Mouse (Mus musculus) kidney, embryonic 15.5 days (tissue): ENCODE measurements around the gene Lamtor2. TPM values are rescaled to one million over a fixed set of nuclear protein-coding genes. Genes with fewer than 3 reads are reported as not detected.

Experiments used
- ATAC-seq: fragments of 200-750 bp; cut with Nextera tagmentation; replicated peaks from 2 replicates; pipeline ENCODE4 v1.8.0; 2017; ENCODE audit warnings: moderate TSS enrichment; ENCODE audit not compliant: low FRiP score
- H3K27ac ChIP-seq: fragments of 300-500 bp; sonication (generic); 2 replicates; pipeline ENCODE4 v1.5.1; 2015; ENCODE audit warnings: mild to moderate bottlenecking, inconsistent platforms
- H3K27me3 ChIP-seq: fragments of 300-500 bp; sonication (generic); 2 replicates; pipeline ENCODE4 v1.6.1; 2015; ENCODE audit warnings: inconsistent platforms
- H3K36me3 ChIP-seq: fragments of 300-500 bp; sonication (generic); 2 replicates; pipeline ENCODE4 v1.6.1; 2015; ENCODE audit warnings: inconsistent platforms
- H3K4me1 ChIP-seq: fragments of 300-500 bp; sonication (generic); 2 replicates; pipeline ENCODE4 v1.6.1; 2015; ENCODE audit warnings: inconsistent platforms
- H3K4me2 ChIP-seq: fragments of 300-500 bp; sonication (generic); 2 replicates; pipeline ENCODE4 v1.6.1; 2015; ENCODE audit warnings: moderate library complexity, mild to moderate bottlenecking, inconsistent platforms
- H3K4me3 ChIP-seq: fragments of 300-500 bp; sonication (generic); replicated peaks from 2 replicates; pipeline ENCODE4 v1.5.1; 2015; ENCODE audit warnings: mild to moderate bottlenecking, inconsistent platforms
- H3K9ac ChIP-seq: fragments of 300-500 bp; sonication (generic); 2 replicates; pipeline ENCODE4 v1.6.1; 2015; ENCODE audit warnings: mild to moderate bottlenecking, inconsistent platforms
- H3K9me3 ChIP-seq: fragments of 300-500 bp; sonication (generic); replicated peaks from 2 replicates; pipeline ENCODE4 v1.6.1; 2016; ENCODE audit warnings: inconsistent platforms
- WGBS: fragments of 180-500 bp; shearing (Covaris S2); methylation state at CpG from one replicate; pipeline ENCODE4 v1.1.7; 2015; ENCODE audit warnings: mixed read lengths; 5-methylcytosine and 5-hydroxymethylcytosine counted together
- polyA plus RNA-seq: library from polyadenylated mRNA; unstranded; fragments of >200 nt; fragmentation: Nextera tagmentation; extraction: Ambion mirVana; gene quantifications from 2 replicates; pipeline ENCODE4 v1.2.1, GENCODE M21; 2015

The Lamtor2 gene
- polyA plus RNA-seq, 1 experiment from 2014 or later: 173 TPM

GRCm38 (mm10) chr3:88538271-88539145 lies 14.4 kb downstream of the Lamtor2 start:
- H3K27ac ChIP-seq: peak overlapping the region; percentile 38; the same call in 1 of the 2 replicates
- H3K4me3 ChIP-seq: 0 out of 2 replicates have a peak overlapping the region, but pooled peaks have one; percentile 5
- WGBS: 47% methylated on average over 9 of the region's 9 CpGs
- ATAC-seq: no peak
- H3K4me2 ChIP-seq: no peak overlapping the region
- peaks cover 73% of the 10 kb centered on the region for H3K4me1 ChIP-seq
- no peaks in the 10 kb centered on the region for H3K9me3 ChIP-seq
- no peaks in the 10 kb centered on the region for H3K27me3 ChIP-seq
- H3K36me3 ChIP-seq: peaks cover 52% of the 10 kb centered on the region
- peak overlapping the region; percentile 2; the same call in 1 of the 2 replicates for H3K9ac ChIP-seq

- whole genome bisulfite sequencing: 68% methylated on average over 6 of the region's 6 CpGs
- peaks cover 74% of the 10 kb centered on the region for H3K4me1 ChIP-seq
Observed at GRCm38 (mm10) chr3:88537146-88537545, 15.7 kb downstream of the Lamtor2 start.

GRCm38 (mm10) chr3:88536103-88536930 lies 16.6 kb downstream of the Lamtor2 start:
- peak overlapping the region; percentile 88 for H3K4me3 ChIP-seq
- ATAC-seq: peak; percentile 19
- H3K9ac ChIP-seq: peak overlapping the region; percentile 35
- H3K4me1 ChIP-seq: peaks cover 68% of the 10 kb centered on the region
- H3K27me3 ChIP-seq: no peaks in the 10 kb centered on the region
- no peaks in the 10 kb centered on the region for H3K9me3 ChIP-seq
- peak overlapping the region; percentile 87 for H3K4me2 ChIP-seq
- peaks cover 50% of the 10 kb centered on the region for H3K36me3 ChIP-seq
- peak overlapping the region; percentile 69 for H3K27ac ChIP-seq
- 6% methylated on average over 60 of the region's 64 CpGs for WGBS

More at GRCm38 (mm10) chr3:88537146-88537545, 15.7 kb downstream of the Lamtor2 start:
- no peak for ATAC-seq
- peak overlapping the region; percentile 69; the same call in 1 of the 2 replicates for H3K27ac ChIP-seq
- H3K9me3 ChIP-seq: no peaks in the 10 kb centered on the region
- H3K4me2 ChIP-seq: peak overlapping the region; percentile 87
- peaks cover 52% of the 10 kb centered on the region for H3K36me3 ChIP-seq
- no peaks in the 10 kb centered on the region for H3K27me3 ChIP-seq
- peak overlapping the region; percentile 35; the same call in 1 of the 2 replicates for H3K9ac ChIP-seq
- peak overlapping the region; percentile 88 for H3K4me3 ChIP-seq

- peak overlapping the region; percentile 97 for H3K9ac ChIP-seq
Observed at GRCm38 (mm10) chr3:88535527-88535926, 17.3 kb downstream of the Lamtor2 start.

GRCm38 (mm10) chr3:88535005-88535404 lies 17.9 kb downstream of the Lamtor2 start:
- H3K36me3 ChIP-seq: peaks cover 36% of the 10 kb centered on the region
- WGBS: 16% methylated on average over 3 of the region's 3 CpGs
- ATAC-seq: no peak
- no peaks in the 10 kb centered on the region for H3K9me3 ChIP-seq
- H3K4me2 ChIP-seq: peak overlapping the region; percentile 87
- H3K4me1 ChIP-seq: peaks cover 70% of the 10 kb centered on the region
- H3K27me3 ChIP-seq: no peaks in the 10 kb centered on the region
- peak overlapping the region; percentile 88 for H3K4me3 ChIP-seq
- H3K9ac ChIP-seq: peak overlapping the region; percentile 97
- peak overlapping the region; percentile 69 for H3K27ac ChIP-seq

More at GRCm38 (mm10) chr3:88535527-88535926, 17.3 kb downstream of the Lamtor2 start:
- peaks cover 68% of the 10 kb centered on the region for H3K4me1 ChIP-seq
- peak overlapping the region; percentile 87 for H3K4me2 ChIP-seq
- 32% methylated on average over 4 of the region's 4 CpGs for WGBS
- H3K36me3 ChIP-seq: peaks cover 42% of the 10 kb centered on the region
- H3K27ac ChIP-seq: peak overlapping the region; percentile 69
- no peak for ATAC-seq
- H3K4me3 ChIP-seq: peak overlapping the region; percentile 88
- H3K27me3 ChIP-seq: no peaks in the 10 kb centered on the region
- no peaks in the 10 kb centered on the region for H3K9me3 ChIP-seq

- peak overlapping the region; percentile 88 for H3K4me3 ChIP-seq
- 0% methylated on average over 4 of the region's 5 CpGs for WGBS
- ATAC-seq: no peak
- no peaks in the 10 kb centered on the region for H3K9me3 ChIP-seq
- H3K9ac ChIP-seq: peak overlapping the region; percentile 97
- no peaks in the 10 kb centered on the region for H3K27me3 ChIP-seq
- peak overlapping the region; percentile 87 for H3K4me2 ChIP-seq
- H3K36me3 ChIP-seq: peaks cover 28% of the 10 kb centered on the region
- peak overlapping the region; percentile 99 for H3K27ac ChIP-seq
- peaks cover 74% of the 10 kb centered on the region for H3K4me1 ChIP-seq
Observed at GRCm38 (mm10) chr3:88533706-88534105, 19.2 kb downstream of the Lamtor2 start.

GRCm38 (mm10) chr3:88532689-88533511 lies 20.0 kb downstream of the Lamtor2 start:
- H3K4me1 ChIP-seq: peaks cover 73% of the 10 kb centered on the region
- no peaks in the 10 kb centered on the region for H3K27me3 ChIP-seq
- H3K9me3 ChIP-seq: no peaks in the 10 kb centered on the region
- H3K9ac ChIP-seq: peak overlapping the region; percentile 97
- peak overlapping the region; percentile 99 for H3K27ac ChIP-seq
- H3K36me3 ChIP-seq: peaks cover 20% of the 10 kb centered on the region
- peak overlapping the region; percentile 88 for H3K4me3 ChIP-seq
- peak; percentile 23 for ATAC-seq
- under 1% methylated on average over 40 of the region's 40 CpGs for WGBS
- peak overlapping the region; percentile 87 for H3K4me2 ChIP-seq

GRCm38 (mm10) chr3:88532299-88532674 lies 20.6 kb downstream of the Lamtor2 start, which contains the start of gene Mex3a:
Gene Mex3a, plus strand, starts transcription at chr3:88532395.
- no peaks in the 10 kb centered on the region for H3K27me3 ChIP-seq

GRCm38 (mm10) chr3:88531348-88532298 lies 21.3 kb downstream of the Lamtor2 start:
- ATAC-seq: peak; percentile 81
- peaks cover 72% of the 10 kb centered on the region for H3K4me1 ChIP-seq
- 1% methylated on average over 62 of the region's 63 CpGs for WGBS
- no peaks in the 10 kb centered on the region for H3K27me3 ChIP-seq
- peak overlapping the region; percentile 87 for H3K4me2 ChIP-seq
- H3K36me3 ChIP-seq: peaks cover 7% of the 10 kb centered on the region
- H3K9me3 ChIP-seq: no peaks in the 10 kb centered on the region
- H3K27ac ChIP-seq: peak overlapping the region; percentile 99
- H3K4me3 ChIP-seq: peak overlapping the region; percentile 88
- peak overlapping the region; percentile 97 for H3K9ac ChIP-seq

More at GRCm38 (mm10) chr3:88532299-88532674, 20.6 kb downstream of the Lamtor2 start, which contains the start of gene Mex3a:
- peaks cover 14% of the 10 kb centered on the region for H3K36me3 ChIP-seq
- peak within 1 kb of the TSS; percentile 97 for H3K9ac ChIP-seq
- H3K9me3 ChIP-seq: no peaks in the 10 kb centered on the region
- ATAC-seq: no peak
- H3K4me2 ChIP-seq: peak within 1 kb of the TSS; percentile 87
- peak within 1 kb of the TSS; percentile 99 for H3K27ac ChIP-seq
- WGBS: 1% methylated on average over 21 of the region's 31 CpGs
- peaks cover 73% of the 10 kb centered on the region for H3K4me1 ChIP-seq
- H3K4me3 ChIP-seq: peak within 1 kb of the TSS; percentile 88
